Comparison of ENCODE assay signal across 8 mouse cellular contexts in genomic region chr2:22621828-22622731, GRCm38 (mm10). TPM values are rescaled to one million over a fixed set of nuclear protein-coding genes. Genes with fewer than 3 reads are reported as not detected.
DNase-seq lines count a peak whose midpoint lies in the region; ATAC-seq and TF ChIP-seq lines count a peak whose summit lies in the region.

Gene Gad2 (plus strand): TSS chr2:22622205.

- TF ChIP-seq CTCF in embryonic fibroblast, embryonic 13.5 days (IDR thresholded peaks at IDR 0.05; ENCODE audit: borderline replicate concordance, insufficient read depth, low read length), result no peak

- no peak within 1 kb of the TSS for H3K27ac ChIP-seq in embryonic fibroblast, embryonic 13.5 days (ENCODE audit: insufficient read depth, low read length)
- H3K27ac ChIP-seq in limb, embryonic 10.5 days, result no peak within 1 kb of the TSS
- peak within 1 kb of the TSS; percentile 96 for H3K27ac ChIP-seq in neural tube, embryonic 13.5 days (replicated peaks)

- peak; percentile 32 for ATAC-seq in activated CD4-positive, CD25-positive, alpha-beta regulatory T cell, adult 4 months
- ATAC-seq in neural tube, embryonic 13.5 days (ENCODE audit: low read depth), result peak; percentile 78

- peak within 1 kb of the TSS; percentile 14 for H3K4me3 ChIP-seq in embryonic fibroblast, embryonic 13.5 days (ENCODE audit: insufficient read depth, low read length)
- H3K4me3 ChIP-seq in limb, embryonic 10.5 days, result peak within 1 kb of the TSS; percentile 46
- peak within 1 kb of the TSS; percentile 50 for H3K4me3 ChIP-seq in neural tube, embryonic 13.5 days

- peaks cover 100% of the 10 kb centered on the region for H3K27me3 ChIP-seq in limb, embryonic 10.5 days (ENCODE audit: low read depth, poor library complexity, severe bottlenecking)
- peaks cover 94% of the 10 kb centered on the region for H3K27me3 ChIP-seq in neural tube, embryonic 13.5 days

- DNase-seq in kidney, adult 11 months, result peak; percentile 3
- DNase-seq in kidney, adult 8-10 months, result no peak
- DNase-seq in induced T-regulatory cell, adult 2 months (ENCODE audit: low read depth), result peak; percentile 26
- peak; percentile 74 for DNase-seq in limb, embryonic 10.5 days (ENCODE audit: low spot score)
- no peak for DNase-seq in thymus, postnatal 25 days

- peak within 1 kb of the TSS; percentile 56 for H3K4me2 ChIP-seq in neural tube, embryonic 13.5 days

- no peak for TF ChIP-seq POLR2A in embryonic fibroblast, embryonic 13.5 days (IDR thresholded peaks at IDR 0.05; ENCODE audit: low read depth, low read length)

- H3K4me1 ChIP-seq in embryonic fibroblast, embryonic 13.5 days (ENCODE audit: control insufficient read depth, insufficient read depth, low read length), result 0 out of 2 replicates have a peak, but pooled peaks cover 5% of the 10 kb centered on the region
- peaks cover 25% of the 10 kb centered on the region for H3K4me1 ChIP-seq in limb, embryonic 10.5 days
- H3K4me1 ChIP-seq in neural tube, embryonic 13.5 days (replicated peaks), result peaks cover 46% of the 10 kb centered on the region

- peak within 1 kb of the TSS; percentile 83 for H3K9ac ChIP-seq in neural tube, embryonic 13.5 days

- under 1% methylated on average over 55 of the region's 55 CpGs for WGBS in limb, embryonic 10.5 days
- WGBS in neural tube, embryonic 13.5 days, result under 1% methylated on average over 55 of the region's 55 CpGs

- H3K36me3 ChIP-seq in limb, embryonic 10.5 days, result no peaks in the 10 kb centered on the region
- no peaks in the 10 kb centered on the region for H3K36me3 ChIP-seq in neural tube, embryonic 13.5 days

- H3K9me3 ChIP-seq in limb, embryonic 10.5 days (replicated peaks), result no peaks in the 10 kb centered on the region
- H3K9me3 ChIP-seq in neural tube, embryonic 13.5 days, result no peaks in the 10 kb centered on the region

RNA-seq across cellular contexts. Expression of gene Gad2, which starts in this region (rescaled TPM):
- not detected for polyA plus RNA-seq in activated CD4-positive, CD25-positive, alpha-beta regulatory T cell, adult 4 months (2017; shearing (Covaris generic))
- polyA plus RNA-seq in embryonic fibroblast, embryonic 13.5 days (2011; ENCODE audit: insufficient read length, low read depth, missing spikeins), result 0.09 TPM in 1 of 2 replicates, not detected in the other
- polyA plus RNA-seq in limb, embryonic 10.5 days (2016; fragmentation: Nextera tagmentation; extraction: Ambion mirVana), result 0.03 TPM in 1 of 2 replicates, not detected in the other
- 40.2 and 42.7 TPM in 2 replicates for polyA plus RNA-seq in neural tube, embryonic 13.5 days (2015; fragmentation: Nextera tagmentation; extraction: Ambion mirVana)

Comparison
In these comparisons a context has a peak if more than half of its experiments do, and no peak if none do; other contexts are left out.
1. RNA of gene Gad2 (polyA plus RNA-seq): 40.2 to 42.7 TPM in neural tube, embryonic 13.5 days; 0.09 TPM in embryonic fibroblast, embryonic 13.5 days, 0.03 TPM in limb, embryonic 10.5 days and not detected in activated CD4-positive, CD25-positive, alpha-beta regulatory T cell, adult 4 months; every median in the first group is over 10 times any median in the second.
2. DNase-seq: peak in kidney, adult 11 months (single experiment) and induced T-regulatory cell, adult 2 months (single experiment); none in kidney, adult 8-10 months (0 of 2) and thymus, postnatal 25 days (single experiment).
3. Peak in ATAC-seq in activated CD4-positive, CD25-positive, alpha-beta regulatory T cell, adult 4 months; RNA of the gene not detected or under 1 TPM.
4. Peak in DNase-seq and H3K4me3 ChIP-seq in limb, embryonic 10.5 days; RNA of the gene not detected or under 1 TPM.
5. Peak in every context shown above with its lines, with median percentiles within 50 percentile points of each other: H3K4me3 ChIP-seq.